Mouse (Mus musculus) left cerebral cortex, adult 8-10 months (tissue): ENCODE measurements at regions not wholly inside any gene's neighbourhood (a gene's known extent, or its start where the extent isn't known, plus 50 kb on each side); places are given as distances from the start of the nearest gene placed in this dataset.
A peak's percentile ranks its signal among the peaks of the same experiment; 100 is the strongest.

Source experiments
- DNase-seq, 2 experiments: peaks; one replicate each; pipeline ENCODE4 v3.0.0; 2022; ENCODE audit warnings: low spot score in 2 of 2

DNA sequence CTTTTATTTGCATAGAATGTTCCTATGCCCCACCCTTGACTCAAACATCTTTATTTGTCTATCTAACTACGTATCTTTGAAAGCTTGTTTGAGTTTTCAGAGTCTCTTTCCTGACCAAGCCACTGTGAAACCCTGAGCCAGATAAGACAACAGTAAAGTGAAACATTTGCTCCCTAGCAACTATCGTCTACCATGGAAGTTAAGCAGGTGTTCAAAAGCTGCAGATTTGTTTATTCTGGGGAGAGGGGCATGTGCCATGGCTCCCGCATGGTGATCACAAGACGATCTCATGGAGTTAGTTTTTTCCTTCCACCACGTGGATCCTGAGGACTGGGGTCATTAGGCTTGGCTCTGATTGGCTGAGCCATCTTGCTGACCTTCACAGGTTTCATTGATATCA, 55.5 kb downstream of the Gm9972 start:
- no peak for DNase-seq

- peak in 1 of 2 experiments; percentile 67 for DNase-seq
Observed at GRCm38 (mm10) chr11:43092126-43092920, 56.8 kb downstream of the Gm9972 start.

DNA sequence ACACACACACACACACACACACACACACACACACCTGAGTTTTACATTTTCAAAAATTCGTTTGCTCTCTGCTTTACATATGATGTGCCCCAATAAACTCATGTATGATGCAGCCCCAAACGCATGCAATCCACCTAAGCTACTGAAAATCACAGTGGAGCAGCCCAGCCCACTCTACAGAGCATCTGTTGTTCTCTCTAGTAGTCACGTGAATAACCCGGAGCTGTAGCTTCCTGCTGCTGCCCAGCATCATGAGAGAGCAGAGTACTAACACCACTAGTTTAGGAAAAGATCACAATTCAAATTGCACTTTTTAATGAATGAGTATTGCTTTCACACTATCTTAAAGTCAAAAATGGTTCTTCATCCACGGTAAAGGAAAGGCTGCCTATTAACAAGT, 56.7 kb upstream of the Atp10b start:
- DNase-seq, result no peak

DNA sequence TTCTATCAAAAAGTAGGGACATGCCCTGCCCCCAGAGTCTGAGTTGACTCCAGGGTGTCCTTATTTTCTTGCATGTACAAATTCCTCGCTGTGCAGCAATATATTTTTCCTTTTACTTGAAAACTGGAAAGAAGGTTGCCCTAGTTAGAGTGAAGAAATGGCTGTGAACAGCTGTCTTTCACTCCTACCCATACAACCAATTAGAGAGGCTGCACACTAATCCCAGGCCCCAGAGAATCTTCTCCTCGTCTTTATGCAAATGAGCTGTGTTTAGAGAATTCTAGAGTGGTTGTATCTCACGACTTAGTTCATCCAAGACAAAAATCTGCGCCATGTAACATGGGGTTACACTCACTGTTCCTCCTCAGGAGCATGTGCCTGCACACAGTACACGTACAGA, 53.7 kb upstream of the Atp10b start:
- peak in 1 of 2 experiments; percentile 38 for DNase-seq

DNA sequence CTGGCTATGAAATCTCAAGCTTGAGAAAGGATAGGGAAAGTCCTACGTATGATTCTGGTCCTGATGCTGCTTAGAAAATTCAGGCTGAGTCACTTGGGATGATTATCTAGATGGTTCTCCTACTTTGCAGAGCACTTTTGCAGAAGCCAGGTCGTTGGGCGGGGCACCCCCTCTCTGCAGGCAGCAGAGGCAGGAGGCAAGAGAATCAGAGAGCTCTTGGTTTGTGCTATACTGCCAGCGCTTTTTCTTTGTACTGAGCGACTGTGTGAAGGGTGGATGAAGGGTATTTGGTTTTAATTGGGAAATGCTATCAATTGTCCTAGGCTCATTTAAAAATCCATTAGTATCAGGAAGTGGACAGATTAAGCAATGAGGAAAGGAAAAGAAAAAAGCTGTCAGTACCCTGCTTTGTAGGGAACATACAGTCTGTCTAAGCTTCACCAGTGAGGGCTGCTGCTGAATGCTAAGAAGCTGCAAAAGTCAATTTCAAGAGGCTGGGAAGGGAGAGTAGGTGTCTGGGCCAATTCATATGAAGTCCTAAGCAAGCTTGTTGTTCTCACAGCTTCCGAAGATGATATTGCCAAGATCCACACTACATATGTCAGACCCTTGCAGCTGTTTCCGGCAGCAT, 50.8 kb upstream of the Atp10b start:
- peak in 1 of 2 experiments; percentile 47 for DNase-seq
